Mouse (Mus musculus) effector memory CD4-positive, alpha-beta T cell, adult 7 months (primary cell): ENCODE measurements around the gene Srsf9. TPM values are rescaled to one million over a fixed set of nuclear protein-coding genes. Genes with fewer than 3 reads are reported as not detected.

Source experiments
- polyA plus RNA-seq: library from polyadenylated mRNA; unstranded; fragments of 100-300 nt; shearing (Covaris generic); gene quantifications from one replicate; pipeline ENCODE4 v1.2.1, GENCODE M21; 2017

The Srsf9 gene
- 88.6 TPM for polyA plus RNA-seq

DNA sequence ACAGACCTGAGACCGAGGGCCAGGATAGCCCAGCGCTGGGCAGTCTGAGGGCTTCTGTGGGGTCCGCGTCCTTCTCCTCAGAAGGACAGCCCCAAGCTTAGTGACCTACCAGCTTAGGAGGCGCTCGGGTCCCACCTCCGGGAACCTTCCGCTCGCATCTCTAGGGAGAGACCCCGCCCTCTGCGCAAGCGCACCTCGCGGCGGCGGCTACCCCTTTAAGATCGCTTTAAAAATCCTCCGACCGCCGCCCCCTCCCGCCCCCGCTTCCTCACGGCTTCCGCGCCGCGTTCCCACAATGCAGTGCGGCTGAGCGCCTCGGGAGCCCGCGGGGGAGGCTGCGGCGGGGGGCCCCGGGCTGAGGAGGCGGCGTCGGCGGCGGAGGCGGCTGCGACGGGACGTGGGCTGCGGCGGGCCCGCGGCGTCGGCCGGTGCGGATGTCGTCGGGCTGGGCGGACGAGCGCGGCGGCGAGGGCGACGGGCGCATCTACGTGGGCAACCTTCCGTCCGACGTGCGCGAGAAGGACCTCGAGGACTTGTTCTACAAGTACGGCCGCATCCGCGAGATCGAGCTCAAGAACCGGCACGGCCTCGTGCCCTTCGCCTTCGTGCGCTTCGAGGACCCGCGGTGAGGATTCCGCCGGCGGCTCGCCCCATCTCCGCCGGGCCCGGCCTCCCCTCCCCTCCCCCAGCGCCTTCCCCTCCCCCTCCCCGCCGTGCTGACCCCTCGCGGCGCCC lies at the start of gene Srsf9:
TSS of gene Srsf9 (plus strand) at position 303 of the 735 bp plus-strand sequence.

DNA sequence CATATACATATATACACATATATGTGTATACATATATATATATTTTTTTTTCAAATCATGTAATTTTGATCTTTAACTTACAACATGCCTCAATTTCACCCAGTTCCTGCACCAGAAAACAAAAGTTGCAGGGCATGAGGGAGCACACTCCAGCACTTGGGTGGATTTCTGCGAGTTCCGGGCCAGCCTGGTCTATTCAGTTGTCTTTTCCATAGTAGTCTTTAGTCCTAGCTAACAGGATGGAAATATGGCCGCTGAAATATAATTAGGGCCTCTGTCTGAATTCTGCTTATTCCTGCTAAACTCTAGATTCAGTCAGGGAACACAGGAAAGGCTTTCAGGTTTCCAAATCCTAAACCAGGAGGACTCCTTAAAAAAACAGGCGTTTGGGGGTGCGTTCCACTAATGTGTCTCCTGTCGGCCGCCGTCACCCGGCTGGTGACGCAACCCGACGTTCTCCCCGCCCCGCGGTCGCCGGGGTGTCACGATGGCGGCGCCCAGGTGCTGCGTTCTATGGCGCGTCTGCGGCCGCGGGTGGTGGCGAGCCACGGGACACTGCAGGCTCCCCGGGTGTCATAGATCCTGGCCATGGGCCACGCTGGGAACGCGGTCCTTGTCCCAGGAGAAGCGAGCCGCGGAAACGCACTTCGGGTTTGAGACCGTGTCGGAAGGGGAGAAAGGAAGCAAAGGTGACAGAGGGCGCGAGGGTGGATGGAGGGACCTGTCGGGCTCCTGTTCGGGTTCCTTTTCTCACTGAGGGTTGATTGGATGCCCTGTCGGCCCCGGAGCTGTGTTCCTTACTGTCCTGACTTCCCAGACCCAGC lies 47.5 kb upstream of the Srsf9 start, which contains the start of gene Coq5:
TSS of gene Coq5 (plus strand) at position 441 of the 824 bp plus-strand sequence.

DNA sequence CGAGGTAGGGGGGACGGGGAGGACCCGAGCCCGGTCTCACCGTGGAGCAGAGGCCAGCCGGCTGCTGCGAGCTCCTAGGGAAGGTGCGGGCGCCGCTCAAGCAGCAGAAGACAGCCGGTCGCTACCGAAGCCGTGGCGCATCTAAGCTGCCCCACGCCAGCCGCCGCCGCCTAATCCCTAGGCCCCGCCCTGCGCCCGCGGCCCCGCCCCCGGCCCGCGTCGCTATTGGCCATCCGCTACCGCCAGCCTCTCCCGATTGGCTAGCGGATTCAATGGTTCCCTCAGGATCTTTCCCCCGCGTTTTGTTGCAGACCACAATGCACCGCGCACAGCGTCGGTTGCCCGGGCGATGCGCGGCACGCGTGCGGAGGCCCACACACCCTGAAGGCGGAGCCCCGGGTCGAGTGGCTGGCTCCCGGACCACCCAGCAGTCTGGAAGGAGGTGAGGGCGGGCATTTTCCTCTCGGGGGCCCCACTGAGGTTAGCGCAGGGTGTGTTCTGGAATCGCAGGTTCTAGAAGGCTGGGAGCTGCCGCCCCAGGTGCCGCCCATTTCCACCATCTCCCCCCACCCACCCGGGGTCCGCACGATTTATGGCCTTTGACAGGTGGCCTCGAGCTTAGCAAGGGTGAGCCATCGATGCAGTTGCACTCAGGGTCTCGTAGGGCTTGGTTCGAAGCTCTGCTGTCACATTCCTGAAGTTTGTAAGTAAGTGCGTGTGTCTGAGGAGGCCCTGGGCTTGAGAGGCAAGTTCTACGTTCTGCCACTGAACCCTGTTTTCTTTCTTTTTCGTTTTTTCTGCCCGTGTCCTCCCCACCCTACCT lies 26.0 kb upstream of the Srsf9 start, which contains the start of gene Dynll1:
TSS of gene Dynll1 (minus strand) at position 208 of the 823 bp plus-strand sequence.

DNA sequence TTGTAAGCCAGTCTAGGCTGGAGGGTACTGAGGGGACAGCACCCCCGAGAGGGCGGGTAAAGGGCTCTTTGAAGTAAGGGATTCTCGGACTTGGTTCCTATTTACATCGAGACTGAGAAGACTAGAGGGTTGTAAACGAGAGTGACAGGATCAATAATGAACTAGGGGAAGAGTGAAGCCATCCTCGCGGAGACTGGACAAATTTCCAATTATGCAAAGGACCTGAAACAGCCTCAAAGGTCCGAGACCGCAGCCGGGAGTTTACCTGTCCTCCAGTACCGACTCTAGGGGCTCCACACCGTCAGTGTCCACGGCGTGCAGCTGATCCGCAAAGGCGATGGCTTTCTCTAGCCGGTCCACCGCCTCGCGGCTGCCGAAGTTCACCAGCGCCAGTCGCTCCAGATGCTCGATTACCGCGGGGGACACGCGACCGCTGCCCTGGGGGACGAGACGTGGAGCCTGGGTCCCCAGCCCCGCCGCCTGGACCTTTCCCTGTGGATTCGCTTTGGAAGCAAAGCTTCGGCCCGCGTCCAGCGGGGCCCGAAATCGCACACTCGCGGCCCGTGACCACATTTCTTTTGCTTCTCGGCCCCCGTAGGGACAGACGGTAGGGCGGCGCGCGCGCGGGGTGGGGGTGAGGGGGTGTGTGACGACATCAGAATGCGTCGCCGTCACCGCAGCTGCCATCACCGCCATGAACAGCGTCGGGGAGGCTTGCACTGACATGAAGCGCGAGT lies 13.8 kb downstream of the Srsf9 start, which contains the start of the genes Gatc and Triap1:
TSS of gene Gatc (minus strand) at position 602 of the 737 bp plus-strand sequence.
TSS of gene Triap1 (plus strand) at position 649 of the 737 bp plus-strand sequence.

GRCm38 (mm10) chr5:115348546-115349224 lies 21.7 kb downstream of the Srsf9 start, which contains the start of gene Cox6a1:
Gene Cox6a1 (minus strand): TSS chr5:115348981.

Other genes starting within 250 kb of the Srsf9 start
- gene Gm10401, start 228.9 kb upstream of the Srsf9 start, polyA plus RNA-seq = 2.4 TPM
- 15.6 TPM for gene Acads, start 207.8 kb upstream of the Srsf9 start, polyA plus RNA-seq
- 61.3 TPM for gene Unc119b, start 192.2 kb upstream of the Srsf9 start, polyA plus RNA-seq
- 61.4 TPM for gene Mlec, start 169.0 kb upstream of the Srsf9 start, polyA plus RNA-seq
- not detected for gene Cabp1, start 132.8 kb upstream of the Srsf9 start, polyA plus RNA-seq
- 115 TPM for gene Pop5, start 91.3 kb upstream of the Srsf9 start, polyA plus RNA-seq
- gene Rnf10, start 54.3 kb upstream of the Srsf9 start, polyA plus RNA-seq = 130 TPM
- gene Coq5, start 47.5 kb upstream of the Srsf9 start, polyA plus RNA-seq = 40.2 TPM
- 331 TPM for gene Dynll1, start 26.2 kb upstream of the Srsf9 start, polyA plus RNA-seq
- 5.5 TPM for gene Gatc, start 14.0 kb downstream of the Srsf9 start, polyA plus RNA-seq
- 22.9 TPM for gene Triap1, start 14.0 kb downstream of the Srsf9 start, polyA plus RNA-seq
- gene Cox6a1, start 21.8 kb downstream of the Srsf9 start, polyA plus RNA-seq = 459 TPM
- gene Msi1, start 102.4 kb downstream of the Srsf9 start, polyA plus RNA-seq = 0.27 TPM
- gene Pla2g1b, start 139.1 kb downstream of the Srsf9 start, polyA plus RNA-seq = not detected
- gene Sirt4, start 157.5 kb downstream of the Srsf9 start, polyA plus RNA-seq = 14.3 TPM
- gene Pxn, start 179.5 kb downstream of the Srsf9 start, polyA plus RNA-seq = 64.8 TPM
- gene Rplp0, start 232.3 kb downstream of the Srsf9 start, polyA plus RNA-seq = 2,084 TPM
- gene Gcn1l1, start 238.1 kb downstream of the Srsf9 start, polyA plus RNA-seq = 51.8 TPM